Mouse (Mus musculus) bone marrow macrophage, adult 2 months (primary cell): ENCODE data around the gene Ccdc184.

Experiments used
- CTCF ChIP-seq: IDR thresholded peaks from 2 replicates; pipeline ENCODE4 v1.5.1; 2012; ENCODE audit warnings: low read depth, mild to moderate bottlenecking, low read length, moderate library complexity
- POLR2A ChIP-seq: IDR thresholded peaks from 2 replicates; pipeline ENCODE4 v1.6.1; 2012; ENCODE audit warnings: mild to moderate bottlenecking, low read depth, low read length, borderline replicate concordance

- TF ChIP-seq POLR2A, result no peak
- TF ChIP-seq CTCF, result no peak
Measured at GRCm38 (mm10) chr15:98170365-98170764, 3.4 kb downstream of the Ccdc184 start.
